8 mouse cellular contexts compared by ENCODE assay signal in the genomic region with DNA sequence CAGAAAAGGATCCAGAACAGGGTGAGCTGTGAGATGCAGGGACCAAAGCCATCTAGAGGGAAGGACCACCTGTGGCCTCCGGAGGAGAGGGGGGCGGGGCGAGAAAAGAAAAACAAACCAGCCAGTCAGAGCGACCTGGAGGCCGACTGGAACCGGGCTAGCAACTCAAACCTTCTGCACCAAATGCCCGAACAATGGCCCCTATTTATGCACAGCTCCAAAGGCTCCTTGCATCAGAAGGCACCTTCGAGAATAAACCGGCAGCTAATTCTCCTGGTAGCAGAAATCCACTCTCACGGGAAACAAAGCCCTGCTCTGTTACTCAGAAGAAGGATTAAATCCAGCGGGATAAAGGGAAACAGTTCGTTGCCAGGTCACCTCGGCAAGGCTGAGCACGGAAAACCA. TPM values are rescaled to one million over a fixed set of nuclear protein-coding genes. Genes with fewer than 3 reads are reported as not detected.
DNase-seq lines count a peak whose midpoint lies in the region; ATAC-seq and TF ChIP-seq lines count a peak whose summit lies in the region.

No protein-coding gene starts in this region.

- no peak for TF ChIP-seq CTCF in midbrain, postnatal 0 days (IDR thresholded peaks at IDR 0.05)

- DNase-seq in adrenal gland, adult 2 months = peak; percentile 21
- no peak for DNase-seq in adrenal gland, postnatal 4 days (ENCODE audit: low spot score in 2 of 2)
- DNase-seq in R1 (ENCODE audit: low read depth, low spot score) = peak; percentile 91
- peak; percentile 84 for DNase-seq in embryonic facial prominence, embryonic 14.5 days (ENCODE audit: low spot score)
- DNase-seq in hindbrain, embryonic 11.5 days (ENCODE audit: low spot score) = peak; percentile 72
- peak; percentile 49 for DNase-seq in left cerebral cortex, postnatal 14 days (ENCODE audit: low spot score in 2 of 2)
- DNase-seq in midbrain, postnatal 0 days (ENCODE audit: low spot score) = peak; percentile 59
- peak; percentile 86 for DNase-seq in thymus, postnatal 4 days

- ATAC-seq in embryonic facial prominence, embryonic 14.5 days (ENCODE audit: low read depth) = peak; percentile 71
- ATAC-seq in hindbrain, embryonic 11.5 days (ENCODE audit: low FRiP score) = peak; percentile 61
- peak; percentile 52; the same call in 1 of the 2 replicates for ATAC-seq in midbrain, postnatal 0 days (ENCODE audit: low FRiP score)

- intact Hi-C loops in left cerebral cortex, postnatal 14 days (cut with DNase I) = no loop called here

- 5% methylated on average over 13 of the region's 14 CpGs for WGBS in embryonic facial prominence, embryonic 14.5 days
- WGBS in hindbrain, embryonic 11.5 days = under 1% methylated on average over 14 of the region's 14 CpGs
- 2% methylated on average over 14 of the region's 14 CpGs for WGBS in midbrain, postnatal 0 days

- 0 out of 2 replicates have a peak, but pooled peaks cover 6% of the 10 kb centered on the region for H3K9me3 ChIP-seq in embryonic facial prominence, embryonic 14.5 days (ENCODE audit: control insufficient read depth, low read length)
- H3K9me3 ChIP-seq in hindbrain, embryonic 11.5 days (ENCODE audit: control insufficient read depth, low read length) = no peaks in the 10 kb centered on the region
- H3K9me3 ChIP-seq in midbrain, postnatal 0 days (ENCODE audit: low read length) = no peaks in the 10 kb centered on the region

- no peaks in the 10 kb centered on the region for H3K27me3 ChIP-seq in embryonic facial prominence, embryonic 14.5 days (replicated peaks; ENCODE audit: control insufficient read depth, insufficient read depth, low read length)
- H3K27me3 ChIP-seq in hindbrain, embryonic 11.5 days (ENCODE audit: control insufficient read depth, insufficient read depth, low read length) = no peaks in the 10 kb centered on the region
- no peaks in the 10 kb centered on the region for H3K27me3 ChIP-seq in midbrain, postnatal 0 days (ENCODE audit: insufficient read depth, low read length)

- H3K4me3 ChIP-seq in embryonic facial prominence, embryonic 14.5 days (ENCODE audit: low read depth, low read length) = peak overlapping the region; percentile 15
- H3K4me3 ChIP-seq in hindbrain, embryonic 11.5 days (ENCODE audit: low read depth, low read length) = no peak overlapping the region
- peak overlapping the region; percentile 25 for H3K4me3 ChIP-seq in midbrain, postnatal 0 days (ENCODE audit: low read depth, low read length)

- H3K9ac ChIP-seq in embryonic facial prominence, embryonic 14.5 days (ENCODE audit: low read depth, low read length) = peak overlapping the region; percentile 45; the same call in 1 of the 2 replicates
- no peak overlapping the region for H3K9ac ChIP-seq in hindbrain, embryonic 11.5 days (ENCODE audit: low read depth, low read length)
- peak overlapping the region; percentile 42; the same call in 1 of the 2 replicates for H3K9ac ChIP-seq in midbrain, postnatal 0 days (replicated peaks; ENCODE audit: low read length, poor library complexity, severe bottlenecking)

- peak overlapping the region; percentile 50 for H3K4me2 ChIP-seq in embryonic facial prominence, embryonic 14.5 days (ENCODE audit: low read depth, low read length)
- peak overlapping the region; percentile 36 for H3K4me2 ChIP-seq in hindbrain, embryonic 11.5 days (replicated peaks; ENCODE audit: low read depth, low read length)
- peak overlapping the region; percentile 48 for H3K4me2 ChIP-seq in midbrain, postnatal 0 days (ENCODE audit: low read depth, low read length, poor library complexity, severe bottlenecking)

- H3K27ac ChIP-seq in embryonic facial prominence, embryonic 14.5 days (replicated peaks; ENCODE audit: low read depth, low read length) = peak overlapping the region; percentile 54
- peak overlapping the region; percentile 51 for H3K27ac ChIP-seq in hindbrain, embryonic 11.5 days (ENCODE audit: low read depth, low read length)
- H3K27ac ChIP-seq in midbrain, postnatal 0 days (ENCODE audit: low read depth, low read length) = peak overlapping the region; percentile 65

- H3K4me1 ChIP-seq in embryonic facial prominence, embryonic 14.5 days (ENCODE audit: control insufficient read depth, insufficient read depth, low read length) = peaks cover 39% of the 10 kb centered on the region
- peaks cover 3% of the 10 kb centered on the region for H3K4me1 ChIP-seq in hindbrain, embryonic 11.5 days (replicated peaks; ENCODE audit: control insufficient read depth, insufficient read depth, low read length)
- H3K4me1 ChIP-seq in midbrain, postnatal 0 days (ENCODE audit: insufficient read depth, low read length) = peaks cover 12% of the 10 kb centered on the region; the same call in 1 of the 2 replicates

- H3K36me3 ChIP-seq in embryonic facial prominence, embryonic 14.5 days (ENCODE audit: control insufficient read depth, insufficient read depth, low read length) = no peaks in the 10 kb centered on the region
- H3K36me3 ChIP-seq in hindbrain, embryonic 11.5 days (ENCODE audit: control insufficient read depth, insufficient read depth, low read length) = no peaks in the 10 kb centered on the region
- no peaks in the 10 kb centered on the region for H3K36me3 ChIP-seq in midbrain, postnatal 0 days (ENCODE audit: insufficient read depth, low read length)

RNA-seq across cellular contexts. Expression of gene Pitpnc1, which starts 57.2 kb away (rescaled TPM):
- total RNA-seq in adrenal gland, adult 2 months (2021) = 10 to 100 TPM; 11.1 to 17.5 TPM
- 1.8 and 2.8 TPM in 2 replicates for polyA plus RNA-seq in adrenal gland, adult 2 months (2012; rRNA removed)
- 10 to 100 TPM; 23.2 to 24.7 TPM for total RNA-seq in adrenal gland, postnatal 4 days (2021)
- 20.6 and 21.2 TPM in 2 replicates for polyA plus RNA-seq in embryonic facial prominence, embryonic 14.5 days (2014; fragmentation: Nextera tagmentation; extraction: Ambion mirVana)
- polyA plus RNA-seq in hindbrain, embryonic 11.5 days (2014; fragmentation: Nextera tagmentation; extraction: Ambion mirVana) = 26.8 and 32.3 TPM in 2 replicates
- 10 to 100 TPM; 61.1 to 64.3 TPM for total RNA-seq in left cerebral cortex, postnatal 14 days (2021)
- 54.8 and 56.5 TPM in 2 replicates for total RNA-seq in midbrain, postnatal 0 days (2014; rRNA removed)
- polyA plus RNA-seq in midbrain, postnatal 0 days (2015; fragmentation: Nextera tagmentation; extraction: Ambion mirVana) = 50.5 and 54.0 TPM in 2 replicates

Comparison
In these comparisons a context has a peak if more than half of its experiments do, and no peak if none do; other contexts are left out.
1. DNase-seq: peak in adrenal gland, adult 2 months (single experiment), R1 (single experiment), embryonic facial prominence, embryonic 14.5 days (single experiment), hindbrain, embryonic 11.5 days (single experiment), left cerebral cortex, postnatal 14 days (2 of 2), midbrain, postnatal 0 days (single experiment) and thymus, postnatal 4 days (single experiment); none in adrenal gland, postnatal 4 days (0 of 2).
2. Peak in every context shown above with its lines, with median percentiles within 50 percentile points of each other: ATAC-seq, H3K27ac ChIP-seq and H3K4me2 ChIP-seq.